Comparison of ENCODE assay signal across 9 mouse cellular contexts in the genomic region with DNA sequence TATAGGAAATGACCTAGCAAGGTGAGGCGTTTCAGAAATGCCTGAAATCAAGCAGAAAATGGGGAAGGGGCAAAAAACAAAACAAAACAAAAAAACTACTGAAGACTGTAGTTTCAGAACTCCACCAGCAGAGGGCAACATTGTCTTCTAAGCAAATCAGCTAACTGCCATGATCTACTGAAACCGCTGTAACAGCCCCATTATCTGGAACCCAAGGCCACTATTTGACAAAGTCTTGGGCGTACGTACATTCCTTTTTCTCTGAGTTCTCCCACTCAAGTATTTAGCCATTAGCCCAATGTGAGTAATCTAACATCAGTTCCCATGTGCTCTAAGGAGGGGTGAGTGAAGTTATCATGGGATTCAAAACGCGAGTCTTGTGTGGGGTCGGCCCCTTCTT. TPM values are rescaled to one million over a fixed set of nuclear protein-coding genes. Genes with fewer than 3 reads are reported as not detected.
DNase-seq lines count a peak whose midpoint lies in the region; ATAC-seq and TF ChIP-seq lines count a peak whose summit lies in the region.
"Had no signal": no experiment of that assay in that cellular context is flagged by ENCODE, and none has a peak within 500 bp of the region (broad histone marks: within the 10 kb centered on the region; RNA-seq: fewer than 3 reads in every experiment).

No protein-coding gene starts in this region.

- no peak overlapping the region for H3K9ac ChIP-seq in forebrain, embryonic 16.5 days (replicated peaks; ENCODE audit: low read depth, low read length)

- 50% methylated on average over 7 of the region's 7 CpGs for WGBS in thymus, adult 2 months
- WGBS in forebrain, embryonic 16.5 days, result 64% methylated on average over 7 of the region's 7 CpGs

- no peaks in the 10 kb centered on the region for H3K27me3 ChIP-seq in thymus, adult 2 months (ENCODE audit: control insufficient read depth, insufficient read depth, low read length)
- no peaks in the 10 kb centered on the region for H3K27me3 ChIP-seq in forebrain, embryonic 16.5 days (replicated peaks; ENCODE audit: control insufficient read depth, insufficient read depth, low read length)

- no peak for TF ChIP-seq CTCF in thymus, adult 2 months (IDR thresholded peaks at IDR 0.05; ENCODE audit: borderline replicate concordance, control insufficient read depth, extremely low read depth, insufficient read depth, low read length, poor library complexity)

- no peaks in the 10 kb centered on the region for H3K36me3 ChIP-seq in thymus, adult 2 months (ENCODE audit: control insufficient read depth, insufficient read depth, low read length)
- no peaks in the 10 kb centered on the region for H3K36me3 ChIP-seq in forebrain, embryonic 16.5 days (ENCODE audit: control insufficient read depth, insufficient read depth)

- no peaks in the 10 kb centered on the region for H3K4me1 ChIP-seq in thymus, adult 2 months (replicated peaks; ENCODE audit: control insufficient read depth, insufficient read depth, low read length)
- H3K4me1 ChIP-seq in forebrain, embryonic 16.5 days (replicated peaks; ENCODE audit: control insufficient read depth, insufficient read depth, low read length), result peaks cover 5% of the 10 kb centered on the region

- H3K4me3 ChIP-seq in thymus, adult 2 months (ENCODE audit: control insufficient read depth, insufficient read depth, low read length), result no peak overlapping the region
- no peak overlapping the region for H3K4me3 ChIP-seq in forebrain, embryonic 16.5 days (replicated peaks; ENCODE audit: low read length)

- no peaks in the 10 kb centered on the region for H3K9me3 ChIP-seq in forebrain, embryonic 16.5 days (ENCODE audit: control insufficient read depth, low read length)

- no peak overlapping the region for H3K4me2 ChIP-seq in forebrain, embryonic 16.5 days (ENCODE audit: low read length)

- no peak for ATAC-seq in forebrain, embryonic 16.5 days

- peak; percentile 16 for DNase-seq in gastrocnemius, postnatal 10 days
- DNase-seq in gastrocnemius, postnatal 36 days, result no peak
- DNase-seq in thymus, adult 2 months, result peak; percentile 42
- no peak for DNase-seq in thymus, adult 18-20 months
- peak; percentile 39 for DNase-seq in cerebellum, postnatal 14 days
- DNase-seq in kidney, postnatal 36 days, result peak; percentile 24 to 54
- DNase-seq in retina, postnatal 1 day, result peak; percentile 69

- TF ChIP-seq POLR2A in thymus, adult 2 months (IDR thresholded peaks at IDR 0.05; ENCODE audit: control insufficient read depth, extremely low read depth, insufficient read depth, low read length, poor library complexity), result no peak

- intact Hi-C loops in gastrocnemius, postnatal 36 days (cut with DNase I), result loop anchor here (1.0 to 5.0 kb wide), 3 partner anchors 76 to 246 kb away; a partner anchor contains a TSS

- no peak overlapping the region for H3K27ac ChIP-seq in thymus, adult 2 months (ENCODE audit: control insufficient read depth, insufficient read depth, low read length)
- no peak overlapping the region for H3K27ac ChIP-seq in forebrain, embryonic 16.5 days (ENCODE audit: low read length)

RNA-seq across cellular contexts. Expression of a gene that starts 11.4 kb away (rescaled TPM):
- not detected for total RNA-seq in gastrocnemius, postnatal 10 days (2021)
- total RNA-seq in gastrocnemius, postnatal 36 days (2021), result not detected
- polyA plus RNA-seq in thymus, adult 2 months (2012; rRNA removed), result not detected in 2 replicates
- polyA plus RNA-seq in forebrain, embryonic 16.5 days (2015; fragmentation: Nextera tagmentation; extraction: Ambion mirVana), result not detected in 2 replicates
- total RNA-seq: adrenal gland, postnatal 36 days had no signal

RNA-seq across cellular contexts. Expression of a gene that starts 30.0 kb away (rescaled TPM):
- total RNA-seq in gastrocnemius, postnatal 10 days (2021), result 100 to 1,000 TPM; 104 to 116 TPM
- total RNA-seq in gastrocnemius, postnatal 36 days (2021), result 10 to 100 TPM; 56.1 to 65.1 TPM
- 263 and 279 TPM in 2 replicates for polyA plus RNA-seq in thymus, adult 2 months (2012; rRNA removed)
- 413 and 455 TPM in 2 replicates for polyA plus RNA-seq in forebrain, embryonic 16.5 days (2015; fragmentation: Nextera tagmentation; extraction: Ambion mirVana)

RNA-seq across cellular contexts. Expression of a gene that starts 52.1 kb away (rescaled TPM):
- under 1 TPM in 1 of 2 experiments, not detected in 1; 0.18 TPM for total RNA-seq in gastrocnemius, postnatal 10 days (2021)
- total RNA-seq in gastrocnemius, postnatal 36 days (2021), result not detected
- 0.74 and 2.2 TPM in 2 replicates for polyA plus RNA-seq in thymus, adult 2 months (2012; rRNA removed)
- 0.06 TPM in 1 of 2 replicates, not detected in the other for polyA plus RNA-seq in forebrain, embryonic 16.5 days (2015; fragmentation: Nextera tagmentation; extraction: Ambion mirVana)

Comparison
In these comparisons a context has a peak if more than half of its experiments do, and no peak if none do; other contexts are left out.
1. DNase-seq: peak in gastrocnemius, postnatal 10 days (single experiment), thymus, adult 2 months (single experiment), cerebellum, postnatal 14 days (2 of 2), kidney, postnatal 36 days (2 of 2) and retina, postnatal 1 day (single experiment); none in gastrocnemius, postnatal 36 days (0 of 2) and thymus, adult 18-20 months (0 of 2).